Mouse (Mus musculus): ENCODE data around the gene Gm20823. TPM values are rescaled to one million over a fixed set of nuclear protein-coding genes. Genes with fewer than 3 reads are reported as not detected.
"Not testable (repeated sequence)": the region's sequence is repeated elsewhere in the genome, so short reads cannot be mapped to it uniquely, and the experiment has no call there.

Gm20823 gene
- not detected in 2 replicates for polyA plus RNA-seq (2015; fragmentation: Nextera tagmentation; extraction: Ambion mirVana)

- H3K4me2 ChIP-seq (ENCODE audit: low read depth, low read length); ATAC-seq (ENCODE audit: low read depth); H3K36me3 ChIP-seq (ENCODE audit: control insufficient read depth, insufficient read depth, low read length); H3K27ac ChIP-seq (ENCODE audit: low read length); H3K9ac ChIP-seq (ENCODE audit: low read length); H3K4me1 ChIP-seq (replicated peaks; ENCODE audit: control insufficient read depth, insufficient read depth, low read length); H3K9me3 ChIP-seq (ENCODE audit: control insufficient read depth, low read length); H3K27me3 ChIP-seq (ENCODE audit: control insufficient read depth, insufficient read depth, low read depth, low read length); H3K4me3 ChIP-seq (ENCODE audit: low read length): not testable (repeated sequence)
- no CpG with 5 or more reads among the region's 4 CpGs for WGBS
Observed at GRCm38 (mm10) chrY:62464745-62465144, at the start of gene Gm20823. TSS of gene Gm20823 (minus strand) at chrY:62464845.
